Mouse (Mus musculus): Measurements from ENCODE around the gene Zswim1. TPM values are rescaled to one million over a fixed set of nuclear protein-coding genes. Genes with fewer than 3 reads are reported as not detected.
A peak's percentile ranks its signal among the peaks of the same experiment; 100 is the strongest.

The Zswim1 gene
- polyA plus RNA-seq, 1 experiment from 2014 or later, result 29.2 TPM

DNA sequence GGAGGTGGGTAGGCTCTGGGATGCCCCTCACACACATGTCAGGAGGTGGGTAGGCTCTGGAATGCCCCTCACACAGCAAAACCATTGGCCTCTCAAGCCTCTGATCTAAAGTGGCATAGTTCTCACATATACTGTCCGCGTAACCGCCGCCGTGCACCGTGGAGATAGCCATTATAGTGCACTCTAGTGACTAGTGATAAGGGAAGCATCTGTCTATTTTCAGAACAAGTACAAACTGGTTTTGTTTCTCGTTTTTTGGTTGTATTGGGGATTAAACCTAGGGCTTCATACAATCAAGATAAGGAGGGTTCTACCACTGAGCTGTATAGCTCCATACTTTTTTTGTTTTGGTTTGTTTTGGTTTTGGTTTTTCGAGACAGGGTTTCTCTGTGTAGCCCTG lies 6.7 kb upstream of the Zswim1 start:
- Histone ChIP-seq H3K27me3 (no peaks in the 10 kb centered on the region), H3K4me1 (replicated peaks) (no peaks in the 10 kb centered on the region), H3K4me2 (no peak overlapping the region), H3K4me3 (no peak overlapping the region), H3K36me3 (peaks cover 9% of the 10 kb centered on the region; the same call in 1 of the 2 replicates), H3K9ac (no peak overlapping the region), H3K9me3 (no peaks in the 10 kb centered on the region), H3K27ac (replicated peaks) (no peak overlapping the region)
- ATAC-seq (ENCODE audit: low FRiP score, low read depth), result no peak
- 91% methylated on average over 8 of the region's 8 CpGs for WGBS

DNA sequence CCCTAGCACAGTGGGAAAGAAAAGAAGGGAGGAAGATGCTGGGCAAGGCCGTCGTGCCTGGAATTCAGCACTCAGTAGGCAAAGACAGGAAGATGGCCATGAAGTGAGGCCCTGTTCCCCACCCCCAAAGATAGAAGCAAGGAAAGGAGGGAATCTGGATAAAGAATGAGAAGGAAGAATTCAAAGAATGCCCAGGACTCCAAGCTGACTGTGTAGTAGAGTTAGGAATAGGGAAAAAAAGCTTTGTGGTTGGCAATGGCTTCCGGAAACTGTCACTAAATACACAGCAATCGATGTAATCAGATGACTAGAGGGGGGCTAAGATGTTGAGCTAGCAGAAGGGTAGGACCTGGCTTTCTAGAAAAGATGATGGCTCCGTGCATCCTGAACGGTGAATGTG lies 5.3 kb upstream of the Zswim1 start:
- H3K27me3 ChIP-seq, result no peaks in the 10 kb centered on the region
- H3K9me3 ChIP-seq, result no peaks in the 10 kb centered on the region
- H3K4me2 ChIP-seq, result no peak overlapping the region
- H3K4me1 ChIP-seq (replicated peaks), result peaks cover 5% of the 10 kb centered on the region
- H3K27ac ChIP-seq (replicated peaks), result no peak overlapping the region
- no peak overlapping the region for H3K4me3 ChIP-seq
- no peak overlapping the region for H3K9ac ChIP-seq
- ATAC-seq (ENCODE audit: low FRiP score, low read depth), result no peak
- WGBS, result 90% methylated on average over 6 of the region's 6 CpGs
- H3K36me3 ChIP-seq, result peaks cover 14% of the 10 kb centered on the region; the same call in 1 of the 2 replicates

DNA sequence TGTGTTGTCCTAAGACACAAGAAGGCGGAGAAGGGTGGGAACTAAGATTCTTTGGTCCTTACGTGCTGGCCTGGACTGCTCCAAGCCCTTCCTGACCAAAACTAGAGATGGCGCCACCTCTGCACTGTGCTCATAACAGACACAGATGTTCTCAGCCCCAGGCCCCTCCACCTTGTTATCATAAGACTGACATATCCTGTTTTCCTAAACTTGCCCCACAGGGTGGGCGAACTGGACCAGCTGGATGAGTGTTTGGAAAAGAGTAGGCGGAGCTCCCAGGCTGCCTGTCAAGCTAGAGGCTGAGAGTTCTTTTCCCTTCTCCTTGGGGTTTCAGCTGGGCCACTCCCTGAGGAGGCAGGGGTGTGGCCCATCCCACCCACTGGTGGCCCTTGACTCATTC lies 4.8 kb upstream of the Zswim1 start:
- Histone ChIP-seq H3K27ac (replicated peaks) (no peak overlapping the region), H3K9ac (no peak overlapping the region), H3K4me3 (no peak overlapping the region), H3K9me3 (no peaks in the 10 kb centered on the region), H3K36me3 (peaks cover 14% of the 10 kb centered on the region; the same call in 1 of the 2 replicates), H3K4me2 (no peak overlapping the region), H3K4me1 (replicated peaks) (peaks cover 9% of the 10 kb centered on the region), H3K27me3 (no peaks in the 10 kb centered on the region)
- no peak for ATAC-seq (ENCODE audit: low FRiP score, low read depth)
- WGBS, result 72% methylated on average over 5 of the region's 5 CpGs

DNA sequence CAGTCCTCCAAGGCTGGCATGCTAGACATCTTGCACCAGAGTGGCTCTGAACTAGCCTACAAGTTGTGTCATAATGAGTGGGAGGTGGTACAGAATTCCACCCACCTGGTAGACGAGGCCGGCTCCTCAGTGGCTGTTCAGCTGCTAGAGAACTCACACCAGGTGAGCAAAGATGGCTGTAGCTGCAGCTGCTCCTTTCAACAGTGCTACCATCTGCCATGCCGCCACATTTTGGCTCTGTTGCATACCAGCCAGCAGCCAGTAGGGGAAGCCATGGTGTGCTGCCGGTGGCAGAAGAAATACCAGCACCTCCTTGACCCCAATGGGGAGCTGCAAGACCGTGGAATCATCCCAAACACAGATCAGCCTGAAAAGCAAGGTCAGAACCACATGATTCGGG lies 1.4 kb upstream of the Zswim1 start:
- Histone ChIP-seq H3K4me2 (no peak overlapping the region), H3K4me3 (no peak overlapping the region), H3K9ac (no peak overlapping the region), H3K4me1 (replicated peaks) (peaks cover 24% of the 10 kb centered on the region), H3K36me3 (peaks cover 21% of the 10 kb centered on the region), H3K27ac (replicated peaks) (no peak overlapping the region), H3K27me3 (no peaks in the 10 kb centered on the region), H3K9me3 (no peaks in the 10 kb centered on the region)
- ATAC-seq (ENCODE audit: low FRiP score, low read depth), result no peak
- WGBS, result 81% methylated on average over 6 of the region's 6 CpGs

DNA sequence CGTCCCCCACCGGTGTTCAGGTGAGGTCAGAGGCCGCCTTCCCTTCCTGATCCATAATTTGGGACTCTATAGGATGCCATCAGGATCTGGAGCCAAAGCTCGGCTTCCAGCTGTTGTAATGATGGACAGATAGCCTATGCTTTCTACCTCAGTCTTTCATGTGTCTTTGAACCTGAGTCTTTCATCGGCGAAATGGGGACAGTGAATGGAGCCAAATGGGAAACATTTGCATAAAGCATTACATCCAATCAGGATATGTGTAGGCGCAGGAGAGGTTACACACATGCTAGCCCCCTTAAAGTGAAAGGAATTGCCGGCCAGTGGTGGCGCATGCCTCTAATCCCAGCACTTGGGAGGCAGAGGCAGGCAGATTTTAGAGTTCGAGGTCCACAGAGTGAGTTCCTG lies 697 bp downstream of the Zswim1 start:
- peak; percentile 60 for ATAC-seq (ENCODE audit: low FRiP score, low read depth)
- peaks cover 32% of the 10 kb centered on the region for H3K36me3 ChIP-seq
- 1% methylated on average over 10 of the region's 10 CpGs for WGBS

DNA sequence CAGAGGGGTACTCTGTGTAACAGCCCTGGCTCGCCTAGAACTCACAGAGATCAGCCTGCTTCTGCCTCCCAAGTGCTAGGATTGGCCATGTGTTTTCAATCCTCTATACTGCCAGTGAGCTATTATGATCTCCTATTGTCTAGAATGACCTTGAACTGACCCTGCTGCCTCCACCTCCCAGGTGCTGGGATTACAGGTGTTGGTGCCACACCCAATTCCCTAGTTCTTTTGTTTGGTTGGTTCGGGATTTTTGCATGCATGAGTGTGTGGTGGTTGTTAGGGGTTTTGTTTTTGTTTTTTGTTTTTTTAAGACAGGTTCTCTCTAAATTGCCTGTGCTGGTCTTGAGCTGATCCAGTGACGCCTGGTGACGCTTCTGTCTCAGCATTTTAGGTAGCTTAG lies 1.5 kb downstream of the Zswim1 start:
- no peak for ATAC-seq (ENCODE audit: low FRiP score, low read depth)
- peak overlapping the region; percentile 64; the same call in 1 of the 2 replicates for H3K4me3 ChIP-seq
- peak overlapping the region; percentile 60 for H3K4me2 ChIP-seq
- no peak overlapping the region for H3K9ac ChIP-seq
- peaks cover 36% of the 10 kb centered on the region for H3K36me3 ChIP-seq
- no peak overlapping the region for H3K27ac ChIP-seq (replicated peaks)
- WGBS, result 96% methylated on average over 4 of the region's 4 CpGs
- H3K9me3 ChIP-seq, result no peaks in the 10 kb centered on the region
- peaks cover 28% of the 10 kb centered on the region for H3K4me1 ChIP-seq (replicated peaks)
- no peaks in the 10 kb centered on the region for H3K27me3 ChIP-seq

More for the DNA sequence above, 697 bp downstream of the Zswim1 start:
- peak overlapping the region; percentile 64 for H3K4me3 ChIP-seq
- H3K9me3 ChIP-seq, result no peaks in the 10 kb centered on the region
- peak overlapping the region; percentile 82 for H3K9ac ChIP-seq
- H3K4me1 ChIP-seq (replicated peaks), result peaks cover 28% of the 10 kb centered on the region
- H3K27ac ChIP-seq (replicated peaks), result peak overlapping the region; percentile 92
- no peaks in the 10 kb centered on the region for H3K27me3 ChIP-seq
- peak overlapping the region; percentile 60 for H3K4me2 ChIP-seq

DNA sequence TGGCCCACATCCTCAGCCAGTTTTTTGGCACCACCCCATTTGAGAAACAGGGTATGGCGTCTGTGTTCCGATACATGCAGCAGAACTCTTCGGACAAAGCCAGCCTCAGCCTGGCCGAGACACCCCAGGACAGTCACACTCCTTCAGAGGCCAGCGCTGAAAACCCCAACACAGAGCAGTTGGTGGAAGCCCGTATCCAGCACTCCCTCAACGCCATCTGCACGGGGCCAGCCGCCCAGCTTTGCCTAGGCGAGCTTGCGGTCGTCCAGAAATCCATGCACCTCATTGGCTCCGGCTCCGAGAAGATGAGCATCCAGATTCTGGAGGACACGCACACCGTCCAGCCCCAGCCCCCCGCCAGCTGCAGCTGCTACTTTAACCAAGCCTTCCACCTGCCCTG lies 3.0 kb downstream of the Zswim1 start:
- Histone ChIP-seq H3K36me3 (peaks cover 34% of the 10 kb centered on the region), H3K9ac (no peak overlapping the region)
- WGBS, result 97% methylated on average over 17 of the region's 17 CpGs

DNA sequence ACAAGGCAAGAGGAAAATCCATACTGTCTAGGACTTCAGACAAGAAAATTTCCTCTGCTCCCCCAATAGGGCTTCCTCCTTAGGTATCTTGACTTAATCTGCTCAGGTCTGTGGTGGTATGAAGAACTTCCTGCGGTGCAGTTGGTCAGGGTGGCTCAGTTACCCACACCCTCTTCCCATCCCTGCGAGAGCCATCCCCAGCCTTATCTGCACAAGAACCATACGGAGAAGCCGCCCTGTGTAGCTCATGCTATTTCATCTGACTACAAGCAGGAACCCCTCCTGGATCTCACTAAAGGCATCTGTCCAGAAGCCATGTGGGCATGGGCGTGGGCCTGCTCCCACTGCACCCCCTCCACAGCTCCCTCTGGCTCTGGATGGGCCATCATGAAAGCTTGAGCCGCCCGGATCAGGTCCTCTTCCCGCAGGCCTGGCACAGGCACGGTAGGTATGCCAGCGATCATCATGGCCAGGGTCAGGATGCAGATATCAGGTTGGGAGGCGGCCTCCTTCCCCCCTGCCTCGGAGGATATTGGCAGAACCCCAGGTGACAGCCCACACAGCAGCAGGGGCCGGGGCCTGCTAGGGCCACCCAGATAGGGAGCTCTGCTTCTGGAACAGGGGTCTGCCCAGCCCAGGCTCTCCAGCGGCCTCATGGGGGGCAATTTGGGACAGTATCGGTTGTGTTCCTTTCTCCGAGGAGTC lies 4.8 kb downstream of the Zswim1 start:
- Histone ChIP-seq H3K9ac (no peak overlapping the region), H3K4me3 (no peak overlapping the region), H3K4me2 (no peak overlapping the region), H3K4me1 (replicated peaks) (peaks cover 24% of the 10 kb centered on the region), H3K27ac (replicated peaks) (no peak overlapping the region), H3K9me3 (no peaks in the 10 kb centered on the region), H3K36me3 (peaks cover 26% of the 10 kb centered on the region), H3K27me3 (no peaks in the 10 kb centered on the region)
- 89% methylated on average over 15 of the region's 16 CpGs for WGBS
- ATAC-seq (ENCODE audit: low FRiP score, low read depth), result no peak

More for the DNA sequence above, 3.0 kb downstream of the Zswim1 start:
- ATAC-seq (ENCODE audit: low FRiP score, low read depth), result no peak
- Histone ChIP-seq H3K4me3 (no peak overlapping the region), H3K27me3 (no peaks in the 10 kb centered on the region), H3K27ac (replicated peaks) (no peak overlapping the region), H3K4me1 (replicated peaks) (peaks cover 28% of the 10 kb centered on the region), H3K9me3 (no peaks in the 10 kb centered on the region), H3K4me2 (no peak overlapping the region)

DNA sequence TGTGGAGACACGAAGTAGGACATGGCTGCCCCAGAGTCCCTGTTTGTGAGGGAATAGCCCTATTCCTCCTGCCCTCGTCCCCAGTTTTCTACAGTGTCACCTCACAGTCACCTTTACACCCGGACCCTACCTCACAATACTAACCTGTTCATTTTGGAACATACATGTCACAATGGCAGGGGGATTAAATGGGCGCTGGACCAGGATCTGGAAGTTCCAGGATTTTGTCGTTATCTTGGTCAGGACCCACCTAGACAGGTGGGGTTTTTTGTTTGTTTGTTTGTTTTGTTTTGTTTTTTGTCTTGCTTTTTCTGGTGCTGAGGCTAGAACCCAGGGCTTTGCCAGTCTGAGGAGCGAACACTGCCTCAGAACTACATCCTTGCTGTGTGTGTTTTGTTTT lies 6.0 kb downstream of the Zswim1 start, which contains the start of gene Spata25:
Gene Spata25, minus strand, starts transcription at position 101 of the 400 bp plus-strand sequence.
- H3K4me3 ChIP-seq, result no peak within 1 kb of the TSS
- no peak within 1 kb of the TSS for H3K9ac ChIP-seq
- H3K36me3 ChIP-seq, result peaks cover 26% of the 10 kb centered on the region
- WGBS, result 88% methylated on average over 6 of the region's 6 CpGs
- no peaks in the 10 kb centered on the region for H3K27me3 ChIP-seq
- ATAC-seq (ENCODE audit: low FRiP score, low read depth), result no peak
- H3K9me3 ChIP-seq, result no peaks in the 10 kb centered on the region
- H3K4me2 ChIP-seq, result no peak within 1 kb of the TSS
- H3K4me1 ChIP-seq (replicated peaks), result peaks cover 26% of the 10 kb centered on the region
- no peak within 1 kb of the TSS for H3K27ac ChIP-seq (replicated peaks)

DNA sequence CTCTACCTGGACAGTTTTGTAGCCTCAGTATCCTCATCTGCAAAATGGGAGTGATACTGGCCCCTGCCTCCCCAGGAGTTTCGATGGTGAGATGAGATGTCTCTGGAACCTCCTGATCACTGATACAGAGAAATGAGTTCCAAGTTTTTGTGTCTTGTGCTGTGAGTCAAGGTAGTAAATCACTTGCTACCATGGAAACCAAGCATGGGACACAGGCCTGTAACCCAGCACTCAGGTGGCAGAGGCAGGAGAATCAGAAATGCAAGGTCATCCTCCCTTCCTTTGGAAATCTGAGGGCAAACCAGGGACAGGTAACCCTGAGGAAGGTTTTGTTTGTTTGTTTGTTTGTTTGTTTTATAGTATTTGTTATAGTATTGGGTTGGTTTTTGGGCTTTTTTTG lies 6.6 kb downstream of the Zswim1 start:
- no peaks in the 10 kb centered on the region for H3K27me3 ChIP-seq
- H3K9me3 ChIP-seq, result no peaks in the 10 kb centered on the region
- H3K9ac ChIP-seq, result no peak overlapping the region
- no peak overlapping the region for H3K4me3 ChIP-seq
- ATAC-seq (ENCODE audit: low FRiP score, low read depth), result no peak
- 97% methylated on average over 1 of the region's 1 CpGs for WGBS
- H3K36me3 ChIP-seq, result peaks cover 26% of the 10 kb centered on the region
- peaks cover 22% of the 10 kb centered on the region for H3K4me1 ChIP-seq (replicated peaks)
- no peak overlapping the region for H3K4me2 ChIP-seq
- no peak overlapping the region for H3K27ac ChIP-seq (replicated peaks)

DNA sequence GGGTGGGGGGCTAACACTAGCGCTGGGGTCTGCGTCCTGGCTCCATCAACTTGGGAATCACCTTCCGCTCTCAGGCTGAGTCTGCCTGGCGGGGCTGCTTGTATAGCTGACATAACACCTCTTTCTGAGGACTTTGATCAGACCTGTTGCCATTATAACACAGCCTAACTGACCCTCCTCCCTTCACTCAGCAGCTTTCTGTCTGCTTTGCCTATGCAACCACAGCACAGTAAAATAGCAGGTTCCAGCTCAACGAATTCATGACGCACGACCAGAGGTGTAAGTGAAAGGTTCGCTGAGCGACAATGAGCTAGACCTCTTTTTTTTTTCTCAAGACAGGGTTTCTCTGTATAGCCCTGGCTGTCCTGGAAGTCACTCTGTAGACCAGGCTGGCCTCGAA lies 8.5 kb downstream of the Zswim1 start:
- Histone ChIP-seq H3K9ac (no peak overlapping the region), H3K4me1 (replicated peaks) (peaks cover 29% of the 10 kb centered on the region), H3K27me3 (no peaks in the 10 kb centered on the region), H3K9me3 (no peaks in the 10 kb centered on the region), H3K36me3 (peaks cover 16% of the 10 kb centered on the region), H3K4me2 (no peak overlapping the region), H3K27ac (replicated peaks) (no peak overlapping the region), H3K4me3 (no peak overlapping the region)
- ATAC-seq (ENCODE audit: low FRiP score, low read depth), result no peak
- 85% methylated on average over 10 of the region's 10 CpGs for WGBS

DNA sequence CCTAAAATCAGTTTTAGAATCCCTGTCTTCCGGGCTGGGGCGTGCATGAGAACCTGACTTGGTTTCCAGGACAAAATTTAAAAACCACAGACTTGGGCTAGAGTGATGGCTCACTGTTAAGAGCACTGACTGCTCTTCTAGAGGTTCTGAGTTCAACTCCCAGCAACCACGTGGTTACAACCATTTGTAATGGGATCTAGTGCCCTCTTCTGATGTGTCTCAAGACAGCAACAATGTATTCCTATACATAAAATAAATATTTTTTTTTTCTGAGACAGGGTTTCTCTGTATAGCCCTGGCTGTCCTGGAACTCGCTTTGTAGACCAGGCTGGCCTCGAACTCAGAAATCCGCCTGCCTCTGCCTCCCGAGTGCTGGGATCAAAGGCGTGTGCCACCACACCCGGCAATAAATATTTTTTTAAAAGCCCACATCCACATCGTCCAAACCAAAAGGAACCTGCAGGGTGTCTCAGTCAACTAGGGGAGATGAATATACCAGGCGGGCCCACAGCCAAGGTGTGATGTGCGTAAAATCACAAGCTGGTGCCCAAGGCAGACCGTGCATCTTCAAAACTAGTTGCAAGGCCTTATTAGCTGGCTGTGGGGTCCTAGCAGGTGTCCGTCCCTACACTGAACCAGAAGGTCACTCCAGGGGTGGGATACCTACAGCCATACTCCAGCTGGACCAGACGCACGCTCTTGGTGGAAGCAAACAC lies 9.7 kb downstream of the Zswim1 start:
- peaks cover 24% of the 10 kb centered on the region for H3K4me1 ChIP-seq (replicated peaks)
- ATAC-seq (ENCODE audit: low FRiP score, low read depth), result no peak
- H3K9ac ChIP-seq, result peak overlapping the region; percentile 66
- H3K9me3 ChIP-seq, result no peaks in the 10 kb centered on the region
- peak overlapping the region; percentile 82 for H3K27ac ChIP-seq (replicated peaks)
- H3K36me3 ChIP-seq, result peaks cover 13% of the 10 kb centered on the region
- H3K27me3 ChIP-seq, result no peaks in the 10 kb centered on the region
- H3K4me2 ChIP-seq, result peak overlapping the region; percentile 99
- peak overlapping the region; percentile 66 for H3K4me3 ChIP-seq
- 57% methylated on average over 16 of the region's 16 CpGs for WGBS
